Mouse (Mus musculus) ES-Bruce4 (cell line): ENCODE results near the gene Olfr218.

ENCODE experiments used
- CTCF ChIP-seq: IDR thresholded peaks from one replicate; pipeline ENCODE4 v1.8.1; 2011; ENCODE audit warnings: low read depth, low read length
- EP300 ChIP-seq: IDR thresholded peaks from 2 replicates; pipeline ENCODE4 v1.6.1; 2011; ENCODE audit warnings: low read depth, low read length; ENCODE audit not compliant: insufficient read depth
- POLR2A ChIP-seq: IDR thresholded peaks from one replicate; pipeline ENCODE4 v1.8.1; 2011; ENCODE audit warnings: low read length; ENCODE audit not compliant: insufficient read depth

DNA sequence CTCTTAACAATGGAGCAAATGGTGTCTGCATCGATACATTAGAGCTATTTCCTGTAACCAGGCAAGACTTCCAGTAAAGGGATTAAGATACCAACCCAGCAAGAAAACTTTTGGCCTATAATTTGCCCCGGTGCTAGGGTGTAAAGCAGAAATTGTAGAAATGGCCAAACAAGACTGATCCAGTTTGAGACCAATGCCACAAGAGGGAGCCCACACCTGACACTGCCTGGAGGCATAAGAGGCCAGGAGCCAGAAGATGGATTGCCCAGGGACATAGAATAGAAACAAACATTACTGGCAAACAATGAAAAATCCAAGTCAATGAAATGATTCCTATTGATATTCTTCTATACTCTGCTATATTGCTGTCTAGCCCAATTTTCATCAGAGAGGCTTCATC is 1.2 kb upstream of the Olfr218 start:
- TF ChIP-seq CTCF = no peak
- no peak for TF ChIP-seq EP300
- no peak for TF ChIP-seq POLR2A
